Mouse (Mus musculus) bone marrow, adult 2 months (tissue): Measurements from ENCODE around the gene Cmklr1.

Experiments used
- CTCF ChIP-seq: fragments of 200-500 bp; IDR thresholded peaks from 2 replicates; pipeline ENCODE4 v1.5.1; 2011; ENCODE audit warnings: low read length, control low read depth; ENCODE audit not compliant: control insufficient read depth, insufficient read depth
- POLR2A ChIP-seq: fragments of 200-500 bp; IDR thresholded peaks from 2 replicates; pipeline ENCODE4 v1.6.1; 2011; ENCODE audit warnings: low read depth, mild to moderate bottlenecking, control low read depth, low read length, borderline replicate concordance; ENCODE audit not compliant: control insufficient read depth

DNA sequence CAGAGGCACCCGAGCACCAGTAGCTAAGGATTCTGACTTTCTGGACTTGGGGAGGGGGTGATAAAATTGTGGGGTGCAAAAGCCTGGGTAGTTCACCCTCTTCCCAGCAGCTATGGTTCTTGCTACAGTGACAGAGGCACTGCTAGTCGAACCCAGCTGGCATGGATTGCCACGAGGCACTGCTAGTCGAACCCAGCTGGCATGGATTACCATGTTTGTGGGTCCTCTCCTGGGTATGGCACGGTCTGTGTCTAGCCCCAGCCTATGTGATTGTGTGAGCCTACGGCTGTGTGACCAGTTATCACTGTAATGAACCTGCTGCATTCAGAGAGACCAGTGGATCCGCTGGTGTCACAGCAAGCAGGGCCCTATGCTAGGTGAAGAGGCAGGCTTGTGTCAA lies 72.7 kb downstream of the Cmklr1 start:
- TF ChIP-seq CTCF (no peak), POLR2A (no peak)
